Mouse (Mus musculus) thymus, adult 2 months (tissue): ENCODE results near the gene Krtap1-4.

ENCODE experiments used
- CTCF ChIP-seq: fragments of 200-500 bp; IDR thresholded peaks from 2 replicates; pipeline ENCODE4 v1.5.1; 2012; ENCODE audit warnings: mild to moderate bottlenecking, control low read depth, low read length, moderate library complexity, borderline replicate concordance; ENCODE audit not compliant: control insufficient read depth, poor library complexity, insufficient read depth; ENCODE audit errors: extremely low read depth
- POLR2A ChIP-seq: fragments of 200-500 bp; IDR thresholded peaks from 2 replicates; pipeline ENCODE4 v1.6.1; 2012; ENCODE audit warnings: mild to moderate bottlenecking, low read length, control low read depth, moderate library complexity; ENCODE audit not compliant: control insufficient read depth, poor library complexity, insufficient read depth; ENCODE audit errors: extremely low read depth

DNA sequence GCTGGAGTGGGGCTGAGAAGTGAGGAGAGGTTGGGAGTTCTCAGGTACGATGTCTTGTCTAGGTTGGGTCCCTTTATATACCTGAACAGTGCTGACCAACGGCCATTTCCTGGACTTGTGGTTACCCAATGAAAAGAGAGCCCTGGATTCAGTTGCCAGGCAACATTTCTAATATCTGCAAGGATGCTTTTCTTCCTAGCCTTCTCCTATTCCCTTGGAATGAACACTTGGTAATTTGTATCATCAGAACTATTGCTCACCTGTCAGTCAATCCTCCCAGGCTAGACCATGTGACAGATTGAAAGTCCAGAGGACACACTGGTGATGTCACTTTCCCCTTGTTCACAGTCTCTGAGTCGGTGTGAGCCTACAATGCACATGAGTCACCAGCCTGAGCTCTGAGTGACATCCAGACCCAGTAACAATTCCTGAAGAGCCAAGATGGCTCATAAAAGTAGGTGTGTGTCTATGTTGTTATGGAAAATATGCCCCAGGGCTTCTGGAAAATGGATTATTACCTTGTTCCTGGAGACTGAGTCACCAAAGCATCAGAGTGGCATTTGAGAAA is 31.4 kb upstream of the Krtap1-4 start, which contains the start of gene Krtap2-4:
- TF ChIP-seq CTCF (no peak), POLR2A (no peak)
